ENCODE assay signal across 17 mouse cellular contexts in the genomic region with DNA sequence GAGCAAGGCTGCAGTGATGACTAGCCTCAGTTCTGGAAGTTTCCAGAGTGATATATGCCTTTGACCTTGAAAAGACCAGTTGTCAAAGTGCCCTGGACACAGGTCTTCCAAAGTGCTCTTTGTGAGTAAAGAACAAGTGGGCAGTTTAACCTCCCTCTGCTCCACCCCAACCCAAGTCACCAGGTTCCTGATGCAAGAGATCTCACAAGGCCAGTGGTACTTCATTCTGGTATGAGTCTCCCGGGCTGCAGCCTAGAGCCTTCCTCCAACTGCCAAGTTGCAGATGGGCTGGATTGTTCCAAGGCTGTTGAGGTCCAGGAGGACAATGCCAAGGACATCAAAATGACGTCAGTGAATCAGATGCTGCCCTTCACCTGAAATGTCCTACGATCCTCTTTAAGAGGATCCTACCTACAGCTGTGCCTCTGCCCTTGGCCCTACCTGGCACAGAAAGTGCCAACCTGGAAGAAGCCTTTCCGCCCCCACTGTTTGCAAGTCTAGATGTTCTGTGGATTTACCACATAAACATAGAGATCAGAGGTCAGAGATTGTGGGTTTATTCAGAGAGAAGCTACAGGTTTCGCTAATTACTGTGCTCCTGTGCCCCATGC. TPM values are rescaled to one million over a fixed set of nuclear protein-coding genes. Genes with fewer than 3 reads are reported as not detected.
DNase-seq lines count a peak whose midpoint lies in the region; ATAC-seq and TF ChIP-seq lines count a peak whose summit lies in the region.
"Had no signal": no experiment of that assay in that cellular context is flagged by ENCODE, and none has a peak within 500 bp of the region (broad histone marks: within the 10 kb centered on the region; RNA-seq: fewer than 3 reads in every experiment).

No protein-coding gene starts in this region.

- no peak for TF ChIP-seq POLR2A in liver, adult 2 months (IDR thresholded peaks at IDR 0.05; ENCODE audit: extremely low read depth, insufficient read depth, low read length)

- no peaks in the 10 kb centered on the region for H3K36me3 ChIP-seq in liver, adult 2 months (ENCODE audit: control insufficient read depth, insufficient read depth, low read length)
- no peaks in the 10 kb centered on the region for H3K36me3 ChIP-seq in neural tube, embryonic 15.5 days
- H3K36me3 ChIP-seq: embryonic facial prominence, embryonic 15.5 days; forebrain, embryonic 10.5 days; heart, embryonic 12.5 days; hindbrain, embryonic 15.5 days had no signal

- no peaks in the 10 kb centered on the region for H3K9me3 ChIP-seq in neural tube, embryonic 15.5 days (replicated peaks)
- H3K9me3 ChIP-seq: embryonic facial prominence, embryonic 15.5 days; heart, embryonic 12.5 days; hindbrain, embryonic 15.5 days had no signal

- H3K4me1 ChIP-seq in liver, adult 2 months (ENCODE audit: control insufficient read depth, insufficient read depth, low read length): peaks cover 16% of the 10 kb centered on the region
- H3K4me1 ChIP-seq in neural tube, embryonic 15.5 days: no peaks in the 10 kb centered on the region
- H3K4me1 ChIP-seq: embryonic facial prominence, embryonic 15.5 days; hindbrain, embryonic 15.5 days had no signal

- WGBS in liver, adult 2 months: 28% methylated on average over 5 of the region's 5 CpGs
- WGBS in neural tube, embryonic 15.5 days: 84% methylated on average over 5 of the region's 5 CpGs

- no peak for TF ChIP-seq CTCF in liver, adult 2 months (IDR thresholded peaks at IDR 0.05; ENCODE audit: low read depth, low read length)

- peak overlapping the region; percentile 72 for H3K27ac ChIP-seq in liver, adult 2 months (replicated peaks; ENCODE audit: insufficient read depth, low read depth, low read length)
- H3K27ac ChIP-seq in neural tube, embryonic 15.5 days (replicated peaks): no peak overlapping the region
- H3K27ac ChIP-seq: embryonic facial prominence, embryonic 15.5 days; forebrain, embryonic 10.5 days; heart, adult 2 months; hindbrain, embryonic 15.5 days had no signal

- DNase-seq in liver, adult 2 months (ENCODE audit: extremely low read depth, low read depth, low spot score): peak; percentile 100
- DNase-seq in liver: no peak
- peak; percentile 6 for DNase-seq in urinary bladder, adult 2 months (ENCODE audit: low spot score)
- no peak for DNase-seq in urinary bladder, postnatal 4 days (ENCODE audit: low spot score in 2 of 2)
- DNase-seq in adrenal gland, postnatal 25 days: peak; percentile 55
- DNase-seq in thymus, adult 18-20 months: no peak
- DNase-seq: cerebellum, adult 8-10 months; cerebellum, postnatal 14 days; embryo, embryonic 11 days had no signal

- H3K4me2 ChIP-seq in neural tube, embryonic 15.5 days: no peak overlapping the region
- H3K4me2 ChIP-seq: embryonic facial prominence, embryonic 15.5 days; heart, embryonic 12.5 days; hindbrain, embryonic 15.5 days had no signal

- no peak overlapping the region for H3K4me3 ChIP-seq in liver, adult 2 months (ENCODE audit: insufficient read depth, low read depth, low read length)
- no peak overlapping the region for H3K4me3 ChIP-seq in neural tube, embryonic 15.5 days (replicated peaks)
- H3K4me3 ChIP-seq: embryonic facial prominence, embryonic 15.5 days; erythroblast, embryonic 14.5 days; forebrain, embryonic 10.5 days; heart, adult 2 months; heart, embryonic 12.5 days; hindbrain, embryonic 15.5 days had no signal

- H3K27me3 ChIP-seq in liver, adult 2 months (ENCODE audit: control insufficient read depth, insufficient read depth, low read length): no peaks in the 10 kb centered on the region
- H3K27me3 ChIP-seq in neural tube, embryonic 15.5 days (replicated peaks): no peaks in the 10 kb centered on the region
- H3K27me3 ChIP-seq: embryonic facial prominence, embryonic 15.5 days; heart, embryonic 12.5 days; hindbrain, embryonic 15.5 days had no signal

- H3K79me2 ChIP-seq in liver, adult 2 months (ENCODE audit: control insufficient read depth, insufficient read depth, low read length): no peaks in the 10 kb centered on the region

- no peak overlapping the region for H3K9ac ChIP-seq in liver, adult 2 months (ENCODE audit: low read depth, low read length)
- no peak overlapping the region for H3K9ac ChIP-seq in neural tube, embryonic 15.5 days (replicated peaks)
- H3K9ac ChIP-seq: embryonic facial prominence, embryonic 15.5 days; heart, embryonic 12.5 days; hindbrain, embryonic 15.5 days had no signal

- ATAC-seq in neural tube, embryonic 15.5 days (ENCODE audit: low FRiP score): no peak
- ATAC-seq: forebrain, embryonic 14.5 days had no signal

RNA-seq across cellular contexts. Expression of a gene that starts 20.6 kb away (rescaled TPM):
- 284 and 293 TPM in 2 replicates for total RNA-seq in liver, adult 2 months (2014; rRNA removed)
- polyA plus RNA-seq in liver, adult 2 months (2012; rRNA removed): 586 and 618 TPM in 2 replicates
- polyA plus RNA-seq in urinary bladder, adult 2 months (2012; rRNA removed): 156 and 173 TPM in 2 replicates
- total RNA-seq in adrenal gland, postnatal 25 days (2021): 1,800 and 1,888 TPM in 2 replicates
- 163 and 165 TPM in 2 replicates for polyA plus RNA-seq in neural tube, embryonic 15.5 days (2015; fragmentation: Nextera tagmentation; extraction: Ambion mirVana)

Comparison
In these comparisons a context has a peak if more than half of its experiments do, and no peak if none do; other contexts are left out.
1. DNase-seq: peak in liver, adult 2 months (single experiment), urinary bladder, adult 2 months (single experiment) and adrenal gland, postnatal 25 days (single experiment); none in liver (single experiment), urinary bladder, postnatal 4 days (0 of 2) and thymus, adult 18-20 months (0 of 2).